Mouse (Mus musculus) C2C12 (cell line): ENCODE data around the gene Ptgs1. TPM values are rescaled to one million over a fixed set of nuclear protein-coding genes. Genes with fewer than 3 reads are reported as not detected.

ENCODE experiments used
- H3K27me3 ChIP-seq: one replicate; pipeline ENCODE4 v1.6.1; 2011; ENCODE audit not compliant: control insufficient read depth, insufficient read depth, insufficient read length
- H3K36me3 ChIP-seq: one replicate; pipeline ENCODE4 v1.6.1; 2011; ENCODE audit not compliant: control insufficient read depth, insufficient read depth
- H3K4me3 ChIP-seq: one replicate; pipeline ENCODE4 v1.5.1; 2011; ENCODE audit warnings: mild to moderate bottlenecking, control low read depth; ENCODE audit not compliant: poor library complexity, insufficient read depth, severe bottlenecking
- H3K79me2 ChIP-seq: one replicate; pipeline ENCODE4 v1.6.1; 2011; ENCODE audit not compliant: control insufficient read depth, insufficient read depth
- H3K79me3 ChIP-seq: one replicate; pipeline ENCODE4 v1.6.1; 2011; ENCODE audit warnings: low read depth, control low read depth
- H3ac ChIP-seq: one replicate; pipeline ENCODE3; 2011; ENCODE audit warnings: low read depth; ENCODE audit not compliant: control insufficient read depth, insufficient read length
- CEBPB ChIP-seq: IDR thresholded peaks from one replicate; pipeline ENCODE4 v1.6.1; 2011; ENCODE audit warnings: low read depth, mild to moderate bottlenecking, control low read depth, moderate library complexity
- CTCF ChIP-seq: IDR thresholded peaks from one replicate; pipeline ENCODE4 v1.5.1; 2011; ENCODE audit not compliant: control insufficient read depth, insufficient read depth, insufficient read length
- FOSL1 ChIP-seq: IDR thresholded peaks from one replicate; pipeline ENCODE4 v1.8.0; 2011; ENCODE audit warnings: mild to moderate bottlenecking, low read length; ENCODE audit not compliant: poor library complexity, insufficient read depth, severe bottlenecking
- MAX ChIP-seq: IDR thresholded peaks from one replicate; pipeline ENCODE4 v1.6.1; 2011; ENCODE audit warnings: mild to moderate bottlenecking, control low read depth
- MYOD1 ChIP-seq: IDR thresholded peaks from one replicate; pipeline ENCODE4 v1.6.1; 2011; ENCODE audit warnings: low read depth; ENCODE audit not compliant: control insufficient read depth, insufficient read length
- MYOG ChIP-seq: IDR thresholded peaks from one replicate; pipeline ENCODE4 v1.6.1; 2011; ENCODE audit not compliant: control insufficient read depth, insufficient read length; ENCODE audit errors: extremely low read depth
- USF1 ChIP-seq: IDR thresholded peaks from one replicate; pipeline ENCODE4 v1.6.1; 2011; ENCODE audit warnings: low read depth, mild to moderate bottlenecking, control low read depth, moderate library complexity
- polyA plus RNA-seq: library from polyadenylated mRNA; unstranded; fragments of >200 nt; fragmentation: generic; extraction: Trizol; gene quantifications from one replicate; pipeline ENCODE4 v1.2.1, GENCODE M21; 2012; ENCODE audit warnings: missing spikeins

Ptgs1 gene
- polyA plus RNA-seq, 1 experiment = 336 TPM

DNA sequence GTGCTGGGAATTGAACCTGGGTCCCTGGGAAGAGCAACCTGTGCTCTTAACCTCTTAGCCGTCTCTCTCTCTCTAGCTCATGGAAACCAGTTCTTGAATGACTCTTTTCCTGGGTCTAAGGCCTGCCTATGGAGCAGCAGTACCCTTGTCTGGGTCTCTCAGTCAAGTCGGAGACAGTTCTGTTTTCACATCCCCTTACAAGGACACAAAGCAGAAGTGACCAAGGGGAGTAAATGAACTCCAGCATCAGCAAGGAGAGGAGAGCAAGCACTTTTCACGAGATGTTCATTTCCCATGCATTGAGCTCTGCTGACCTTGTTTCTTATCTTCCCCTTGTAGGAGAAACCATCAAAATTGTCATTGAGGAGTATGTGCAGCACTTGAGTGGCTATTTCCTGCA lies 14.5 kb downstream of the Ptgs1 start:
- Histone ChIP-seq H3K79me2 (peaks cover 31% of the 10 kb centered on the region), H3K36me3 (peaks cover 90% of the 10 kb centered on the region), H3K27me3 (no peaks in the 10 kb centered on the region), H3K4me3 (no peak overlapping the region), H3ac (no peak overlapping the region), H3K79me3 (peaks cover 10% of the 10 kb centered on the region)
- TF ChIP-seq CTCF (no peak), FOSL1 (no peak), MYOG (no peak), MAX (no peak), USF1 (no peak), CEBPB (no peak), MYOD1 (no peak)

GRCm38 (mm10) chr2:36247964-36248363 lies 17.7 kb downstream of the Ptgs1 start:
- Histone ChIP-seq H3K79me3 (peaks cover 6% of the 10 kb centered on the region), H3K27me3 (no peaks in the 10 kb centered on the region), H3K4me3 (no peak overlapping the region), H3K36me3 (peaks cover 89% of the 10 kb centered on the region), H3K79me2 (peaks cover 26% of the 10 kb centered on the region), H3ac (no peak overlapping the region)
- TF ChIP-seq CEBPB (peak; percentile 83), MYOG (no peak), USF1 (no peak), MAX (peak; percentile 55), MYOD1 (no peak), FOSL1 (peak; percentile 49), CTCF (no peak)

GRCm38 (mm10) chr2:36251156-36251555 lies 20.9 kb downstream of the Ptgs1 start:
- Histone ChIP-seq H3K36me3 (peaks cover 70% of the 10 kb centered on the region), H3ac (no peak overlapping the region), H3K79me3 (no peaks in the 10 kb centered on the region), H3K27me3 (no peaks in the 10 kb centered on the region), H3K79me2 (peaks cover 9% of the 10 kb centered on the region), H3K4me3 (no peak overlapping the region)
- TF ChIP-seq CTCF (no peak), MYOG (no peak), USF1 (no peak), MYOD1 (no peak), MAX (no peak)

DNA sequence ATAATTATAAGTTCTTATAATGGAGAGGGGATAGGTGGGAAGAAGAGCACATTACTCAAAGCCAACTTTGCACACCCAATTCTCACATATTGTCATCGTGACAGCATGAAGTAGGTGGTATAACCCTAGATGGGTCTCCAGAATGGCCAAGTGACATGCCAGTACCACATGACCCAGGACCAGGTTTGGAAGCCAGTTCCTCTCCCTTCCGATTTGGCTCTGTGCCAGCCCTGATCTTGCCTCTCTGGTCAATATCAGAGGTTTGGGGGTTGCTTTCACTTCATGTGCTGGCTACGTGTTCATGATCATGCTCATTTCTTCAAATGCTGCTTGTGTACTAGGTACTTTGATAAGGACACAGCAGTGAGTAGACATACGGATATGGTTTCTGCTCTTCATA lies 22.3 kb downstream of the Ptgs1 start:
- peaks cover 56% of the 10 kb centered on the region for H3K36me3 ChIP-seq
- H3K79me2 ChIP-seq = peaks cover 9% of the 10 kb centered on the region
- TF ChIP-seq MYOG (no peak), MYOD1 (no peak), MAX (no peak), CTCF (no peak), FOSL1 (no peak), USF1 (no peak), CEBPB (no peak)
- H3K79me3 ChIP-seq = no peaks in the 10 kb centered on the region
- H3K4me3 ChIP-seq = no peak overlapping the region
- H3K27me3 ChIP-seq = no peaks in the 10 kb centered on the region
- H3ac ChIP-seq = no peak overlapping the region

DNA sequence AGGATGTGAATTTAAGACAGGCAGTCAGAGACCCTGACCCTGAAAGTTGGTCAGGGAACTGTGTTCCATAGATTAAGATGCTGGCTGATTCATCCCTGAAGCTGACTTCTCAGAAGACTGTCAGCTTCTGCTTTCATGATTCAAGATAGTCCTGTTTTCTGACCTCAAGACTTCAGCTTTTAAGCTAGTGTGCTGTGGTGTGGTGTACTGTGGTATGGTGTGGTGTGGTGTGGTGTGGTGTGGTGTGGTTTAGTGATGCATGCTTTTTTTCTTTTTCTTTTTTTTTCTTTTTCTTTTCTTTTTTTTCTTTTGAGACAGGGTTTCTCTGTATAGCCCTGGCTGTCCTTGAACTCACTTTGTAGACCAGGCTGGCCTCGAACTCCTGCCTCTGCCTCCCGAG lies 24.2 kb downstream of the Ptgs1 start:
- Histone ChIP-seq H3K27me3 (no peaks in the 10 kb centered on the region), H3K36me3 (peaks cover 37% of the 10 kb centered on the region), H3K79me3 (no peaks in the 10 kb centered on the region), H3ac (no peak overlapping the region), H3K79me2 (no peaks in the 10 kb centered on the region), H3K4me3 (no peak overlapping the region)
- no peak for TF ChIP-seq FOSL1
- TF ChIP-seq MYOG = no peak
- TF ChIP-seq USF1 = no peak

DNA sequence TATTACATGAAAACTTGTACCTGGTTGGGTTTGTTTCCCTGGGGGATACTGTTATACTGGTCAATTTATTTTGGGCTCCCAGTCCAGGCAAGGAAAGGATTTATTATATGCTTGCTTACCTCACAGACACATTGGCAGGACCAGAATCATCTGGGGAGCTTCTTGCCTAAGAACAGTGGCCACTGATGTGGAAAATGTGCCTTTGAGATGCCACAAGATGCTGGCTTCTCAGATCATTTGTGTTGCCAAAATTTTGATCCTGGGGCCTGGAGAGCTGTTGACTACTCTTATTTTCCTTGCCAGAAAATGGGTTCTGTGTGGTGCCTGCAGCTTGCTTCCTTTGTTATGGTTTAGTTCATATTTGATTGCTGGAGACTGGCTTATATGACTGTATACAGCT lies 26.7 kb downstream of the Ptgs1 start:
- Histone ChIP-seq H3K36me3 (peaks cover 13% of the 10 kb centered on the region), H3K79me2 (no peaks in the 10 kb centered on the region), H3ac (no peak overlapping the region), H3K79me3 (no peaks in the 10 kb centered on the region), H3K27me3 (no peaks in the 10 kb centered on the region), H3K4me3 (no peak overlapping the region)
- no peak for TF ChIP-seq MAX
- no peak for TF ChIP-seq FOSL1

DNA sequence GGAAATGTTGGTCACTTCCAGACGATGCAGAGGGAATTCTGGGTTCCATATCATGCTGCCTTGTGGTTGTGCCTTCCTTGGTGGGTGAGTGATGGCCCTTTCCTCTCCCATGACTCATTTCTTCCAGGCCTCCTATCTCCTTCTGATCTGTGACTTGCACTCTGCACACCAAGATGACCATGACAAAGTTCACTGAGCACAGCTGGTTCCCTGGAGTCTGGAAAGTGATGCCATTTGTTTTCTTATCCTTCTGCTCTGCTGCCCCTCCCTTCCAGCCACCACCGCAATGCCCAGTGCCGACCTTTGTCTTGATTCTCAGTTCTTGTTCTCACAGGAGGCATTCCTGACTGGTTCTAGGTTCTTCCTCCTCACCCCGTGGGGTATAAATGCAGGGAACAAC lies 29.2 kb downstream of the Ptgs1 start:
- TF ChIP-seq MYOD1 = peak; percentile 86
- TF ChIP-seq MYOG = no peak
- TF ChIP-seq CTCF = no peak
- no peak for TF ChIP-seq CEBPB
- peak; percentile 87 for TF ChIP-seq FOSL1
- Histone ChIP-seq H3K79me3 (no peaks in the 10 kb centered on the region), H3K36me3 (no peaks in the 10 kb centered on the region), H3K79me2 (no peaks in the 10 kb centered on the region), H3K4me3 (no peak overlapping the region), H3K27me3 (no peaks in the 10 kb centered on the region), H3ac (no peak overlapping the region)
